Mouse (Mus musculus): Measurements from ENCODE around the gene Cct4. TPM values are rescaled to one million over a fixed set of nuclear protein-coding genes. Genes with fewer than 3 reads are reported as not detected.

The Cct4 gene
- 111 and 154 TPM in 2 replicates for polyA plus RNA-seq (2012; rRNA removed)

GRCm38 (mm10) chr11:22990393-22991126 is at the start of gene Cct4:
Cct4 (plus strand) TSS chr11:22990519.
- no peak for DNase-seq (ENCODE audit: low read depth, low spot score)
- under 1% methylated on average over 66 of the region's 66 CpGs for WGBS

DNA sequence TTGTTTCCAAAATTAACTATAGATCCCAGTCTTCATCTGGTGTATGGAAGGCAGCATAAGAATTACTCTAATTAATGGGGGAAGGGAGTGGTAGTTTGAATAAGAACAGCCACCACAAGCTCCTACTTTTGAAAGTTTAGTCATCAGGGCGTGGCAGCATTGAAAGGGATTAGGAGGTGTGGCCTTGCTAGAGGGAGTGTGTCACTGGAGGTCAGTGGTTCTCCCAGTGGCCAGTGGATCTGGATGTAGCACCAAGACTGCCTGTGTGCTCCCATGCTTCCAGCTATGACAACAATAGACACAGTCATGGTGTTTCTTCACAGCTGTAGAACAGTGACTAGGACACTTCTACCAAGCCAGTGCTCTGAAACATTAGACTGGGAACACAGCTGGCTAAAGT is 41.2 kb upstream of the Cct4 start:
- no peak for DNase-seq (ENCODE audit: low read depth, low spot score)
- 88% methylated on average over 1 of the region's 1 CpGs for WGBS

DNA sequence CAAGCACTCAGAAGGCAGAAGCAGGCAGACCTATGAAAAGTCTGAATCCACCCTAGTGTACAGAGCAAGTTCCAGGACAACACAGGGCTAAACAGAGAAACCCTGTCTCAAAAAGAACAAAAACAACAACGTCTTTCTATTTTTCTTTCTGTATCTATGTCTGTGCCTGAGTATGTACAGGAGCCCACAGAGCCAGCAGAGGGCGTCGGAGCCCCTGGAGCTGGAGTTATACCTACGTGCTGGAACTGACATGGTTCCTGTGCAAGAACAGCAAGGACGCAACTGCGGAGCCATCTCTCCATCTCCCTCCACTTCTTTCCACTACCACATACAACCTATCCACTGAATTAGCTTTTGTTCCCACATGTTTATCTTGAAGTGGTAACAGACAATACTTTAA is 40.2 kb upstream of the Cct4 start:
- no peak for DNase-seq (ENCODE audit: low read depth, low spot score)
- WGBS = 93% methylated on average over 6 of the region's 6 CpGs

DNA sequence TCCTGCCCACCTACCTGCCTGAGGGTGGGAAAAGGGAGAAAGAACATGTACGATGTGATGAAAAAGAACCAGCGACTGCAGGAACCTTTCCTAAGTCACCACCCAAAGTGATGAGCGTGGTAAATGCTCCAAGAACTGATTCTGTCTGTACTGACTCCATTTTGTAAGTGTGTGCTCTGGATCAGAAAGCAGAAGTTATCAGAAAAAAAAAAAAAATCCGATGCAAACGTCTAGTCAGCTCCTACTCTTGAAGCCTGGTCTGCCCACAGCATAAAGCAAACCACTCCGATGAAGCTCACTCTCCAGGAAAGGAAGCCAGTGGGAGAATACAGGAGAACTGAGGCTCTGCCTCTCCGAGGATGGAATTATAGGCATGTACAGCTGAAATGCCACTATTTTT is 37.7 kb upstream of the Cct4 start:
- 90% methylated on average over 7 of the region's 7 CpGs for WGBS

DNA sequence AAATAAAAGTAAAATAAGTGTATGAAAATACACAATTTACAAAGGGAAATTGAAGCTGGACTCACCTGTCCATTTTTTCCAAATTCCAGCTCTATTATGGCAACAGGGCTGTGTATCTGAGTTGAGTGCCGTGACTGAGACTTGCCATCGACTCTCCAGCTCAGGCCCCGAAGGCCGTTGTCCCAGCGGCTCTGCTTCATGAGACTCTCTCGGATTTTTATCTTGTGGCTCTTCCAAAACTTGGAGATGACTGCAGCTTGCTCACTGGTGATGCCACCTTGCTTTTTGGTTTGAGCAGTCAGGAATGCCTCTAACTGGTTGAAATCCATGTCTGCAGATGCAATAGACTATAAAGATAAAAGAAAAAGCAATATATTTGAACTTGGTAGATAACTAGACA is 34.0 kb upstream of the Cct4 start:
- 96% methylated on average over 6 of the region's 6 CpGs for WGBS

More for the DNA sequence above, 37.7 kb upstream of the Cct4 start:
- DNase-seq (ENCODE audit: low read depth, low spot score) = no peak

DNA sequence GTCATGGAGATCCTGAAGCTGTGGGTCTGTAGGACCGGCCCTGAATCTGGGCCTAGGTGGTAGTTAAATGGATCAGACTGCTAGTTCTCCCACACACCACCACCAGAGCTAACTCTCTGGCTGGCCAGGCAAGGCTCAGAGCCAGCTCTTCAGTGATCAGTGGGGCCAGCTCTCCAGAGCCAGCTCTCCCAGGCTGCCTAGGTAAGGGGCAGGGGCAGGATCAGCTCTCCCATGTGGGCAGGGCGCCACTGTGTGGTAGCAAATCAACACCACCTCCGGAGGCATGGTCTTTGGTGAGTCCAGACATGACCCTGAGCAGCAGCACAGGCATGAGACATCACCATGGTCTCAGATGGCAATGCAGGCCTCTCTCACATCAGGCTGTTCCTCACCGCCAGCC is 33.5 kb upstream of the Cct4 start:
- DNase-seq (ENCODE audit: low read depth, low spot score) = no peak
- 73% methylated on average over 4 of the region's 4 CpGs for WGBS

More for the DNA sequence above, 34.0 kb upstream of the Cct4 start:
- no peak for DNase-seq (ENCODE audit: low read depth, low spot score)

GRCm38 (mm10) chr11:22957791-22958374 is 32.4 kb upstream of the Cct4 start:
- DNase-seq (ENCODE audit: low read depth, low spot score) = no peak
- 94% methylated on average over 4 of the region's 4 CpGs for WGBS

DNA sequence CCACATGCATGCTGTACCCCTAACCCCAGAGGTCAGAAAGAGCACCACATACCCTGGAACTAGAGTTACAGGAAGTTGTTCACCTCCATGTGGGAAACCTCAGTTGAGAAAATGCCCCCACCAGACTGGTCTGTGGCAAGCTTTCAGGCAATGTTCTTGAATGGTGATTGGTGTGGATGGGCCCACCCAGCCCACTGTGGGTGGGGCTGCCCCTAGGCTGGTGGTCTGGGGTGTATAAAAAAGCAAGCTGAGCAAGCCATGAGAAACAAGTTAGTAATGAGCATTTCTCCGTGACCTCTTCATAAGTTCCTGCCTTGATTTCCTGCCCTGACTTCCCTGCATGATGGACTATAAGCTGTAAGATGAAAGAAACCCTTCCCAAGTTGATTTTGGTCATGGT is 28.2 kb upstream of the Cct4 start:
- DNase-seq (ENCODE audit: low read depth, low spot score) = no peak
- WGBS = 95% methylated on average over 1 of the region's 1 CpGs

DNA sequence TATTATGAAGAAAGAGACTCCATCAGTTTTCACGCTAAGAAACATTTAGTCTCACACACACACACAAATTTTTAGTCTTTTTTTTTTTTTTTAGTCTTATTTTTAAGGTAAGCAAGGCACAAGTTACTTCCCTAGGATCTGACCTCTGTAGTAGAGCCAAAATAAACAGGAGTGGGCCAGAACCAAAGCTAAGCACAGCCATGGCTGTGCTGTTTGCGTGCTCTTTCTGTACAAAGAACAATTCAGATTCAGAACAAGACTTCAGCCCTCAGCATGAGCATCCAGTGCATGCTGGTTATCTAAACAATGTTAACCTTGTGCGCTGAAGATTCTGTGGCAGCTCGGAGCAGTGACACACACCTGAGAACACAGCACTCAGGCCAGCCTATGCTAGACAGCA is 25.9 kb upstream of the Cct4 start:
- WGBS = 56% methylated on average over 4 of the region's 4 CpGs
- no peak for DNase-seq (ENCODE audit: low read depth, low spot score)

DNA sequence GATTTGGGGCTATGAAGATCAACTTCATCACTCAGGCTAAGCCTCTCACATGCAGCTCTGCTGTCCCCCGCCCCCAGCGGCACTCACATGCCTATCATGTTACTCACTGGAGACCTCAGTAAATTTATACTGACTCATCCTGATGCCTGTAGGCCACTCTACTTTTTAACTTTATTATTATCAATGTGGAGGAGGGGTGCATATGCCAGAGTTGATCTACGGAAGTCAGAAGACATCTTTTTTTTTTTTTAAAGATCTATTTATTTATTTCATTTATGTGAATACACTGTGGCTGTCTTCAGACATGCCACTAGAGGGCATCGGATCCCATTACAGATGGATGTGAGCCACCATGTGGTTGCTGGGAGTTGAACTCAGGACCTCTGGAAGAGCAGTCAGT is 24.8 kb upstream of the Cct4 start:
- 84% methylated on average over 4 of the region's 4 CpGs for WGBS
- no peak for DNase-seq (ENCODE audit: low read depth, low spot score)

DNA sequence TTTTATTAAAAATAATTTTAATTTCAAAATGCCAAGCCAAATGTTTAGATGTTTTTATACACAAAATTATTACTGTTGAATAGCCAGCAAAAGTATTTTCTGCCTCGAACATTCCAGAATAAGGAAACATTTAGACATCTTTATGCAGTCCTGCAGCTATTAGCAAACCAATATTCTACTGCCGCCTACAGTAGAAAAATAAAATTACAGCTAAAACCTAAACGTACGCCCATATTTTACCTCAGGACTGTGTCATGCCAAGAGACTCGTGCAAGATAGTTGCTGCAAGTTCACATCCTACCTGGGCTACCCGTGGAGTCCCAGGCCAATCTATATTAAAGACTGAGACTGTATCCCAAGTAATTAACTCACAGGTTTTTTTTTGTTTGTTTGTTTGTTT is 20.8 kb upstream of the Cct4 start:
- 40% methylated on average over 6 of the region's 6 CpGs for WGBS
- DNase-seq (ENCODE audit: low read depth, low spot score) = no peak

DNA sequence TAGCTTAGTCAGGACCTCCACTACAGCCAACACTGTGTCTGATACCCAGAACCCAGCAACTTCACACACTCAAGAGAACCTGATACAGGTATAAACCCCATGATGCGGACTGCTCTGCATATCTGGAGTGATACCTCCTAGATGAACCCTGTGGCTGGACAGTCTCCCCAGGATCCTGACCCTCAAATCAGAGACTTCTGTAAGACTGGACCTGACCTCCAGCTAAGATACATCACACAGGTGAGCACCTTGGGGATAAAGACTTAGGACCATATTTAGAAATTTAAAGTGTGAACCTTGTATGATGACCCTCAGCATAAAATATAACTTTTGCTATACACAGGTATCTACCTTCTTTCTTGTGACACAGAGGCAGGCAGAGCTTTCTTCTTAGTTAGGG is 19.8 kb upstream of the Cct4 start:
- DNase-seq (ENCODE audit: low read depth, low spot score) = no peak
- WGBS = 98% methylated on average over 1 of the region's 1 CpGs

DNA sequence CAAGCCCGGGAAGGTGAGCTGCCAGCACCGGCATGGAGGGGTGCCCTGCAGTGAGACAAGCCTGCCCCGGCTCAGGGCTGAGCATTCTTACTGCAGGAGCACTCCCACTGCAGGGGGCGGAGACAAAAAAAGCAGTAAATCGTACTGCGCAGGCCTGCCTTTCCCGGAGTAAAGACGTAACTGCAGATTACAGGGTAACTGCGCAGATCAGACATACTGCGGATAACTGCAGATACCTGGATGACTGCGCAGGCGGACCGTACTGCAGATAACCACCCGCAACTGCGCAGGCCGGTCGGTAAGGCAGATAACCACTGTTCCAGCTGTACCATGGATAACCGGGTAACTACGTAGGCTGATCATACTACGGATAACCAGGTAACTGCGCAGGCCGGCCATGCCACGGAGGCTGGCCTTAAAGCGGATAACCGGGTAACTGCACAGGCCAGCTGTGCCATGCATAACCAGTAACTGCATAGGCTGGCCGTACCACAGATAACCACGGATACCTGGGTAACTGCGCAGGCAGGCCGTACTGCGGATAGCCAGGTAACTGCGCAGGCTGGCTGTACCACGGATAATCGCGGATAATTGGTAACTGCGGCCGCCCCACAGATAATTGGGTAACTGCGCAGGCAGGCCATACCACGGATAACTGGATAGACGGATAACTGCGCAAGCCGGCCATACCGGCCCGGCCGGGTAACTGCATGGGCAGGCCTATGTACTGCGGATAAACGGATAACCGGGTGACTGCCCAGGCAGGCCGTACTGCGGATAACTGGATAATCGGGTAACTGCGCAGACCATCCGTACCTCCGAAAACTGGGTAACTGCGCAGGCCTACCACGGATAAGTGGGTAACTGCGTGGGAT is 18.2 kb upstream of the Cct4 start, which contains the start of gene Zrsr1:
Zrsr1 (plus strand) TSS at position 171 of the 875 bp plus-strand sequence.
- DNase-seq (ENCODE audit: low read depth, low spot score) = no peak
- WGBS = 53% methylated on average over 56 of the region's 56 CpGs

- WGBS = 55% methylated on average over 45 of the region's 46 CpGs
- no peak for DNase-seq (ENCODE audit: low read depth, low spot score)
Measured at GRCm38 (mm10) chr11:22972746-22973526, 17.4 kb upstream of the Cct4 start.

GRCm38 (mm10) chr11:22973599-22973998 is 16.7 kb upstream of the Cct4 start:
- 51% methylated on average over 14 of the region's 14 CpGs for WGBS
- DNase-seq (ENCODE audit: low read depth, low spot score) = no peak

DNA sequence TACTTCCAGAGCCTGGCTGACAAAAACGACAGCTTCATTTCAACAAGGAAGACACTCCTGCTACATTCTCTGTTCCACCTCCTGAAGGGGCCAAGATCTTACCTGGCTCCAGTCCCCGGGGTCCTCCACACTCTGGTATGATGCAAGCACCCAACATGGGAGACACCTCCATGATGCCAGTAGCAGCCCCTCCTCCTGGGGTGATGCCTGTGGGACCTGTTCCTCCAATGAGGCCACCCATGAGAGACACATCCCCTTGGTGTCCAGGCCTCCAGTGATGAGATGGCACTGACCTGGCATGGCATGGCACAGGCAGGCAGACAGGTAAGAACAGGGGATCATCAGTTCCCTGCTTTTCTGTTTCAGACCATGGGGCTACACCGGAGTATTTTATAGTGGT is 12.1 kb upstream of the Cct4 start:
- WGBS = 83% methylated on average over 3 of the region's 3 CpGs
- DNase-seq (ENCODE audit: low read depth, low spot score) = no peak

- 73% methylated on average over 1 of the region's 1 CpGs for WGBS
- no peak for DNase-seq (ENCODE audit: low read depth, low spot score)
Measured at GRCm38 (mm10) chr11:22978711-22979110, 11.6 kb upstream of the Cct4 start.

GRCm38 (mm10) chr11:22979221-22979620 is 11.1 kb upstream of the Cct4 start:
- DNase-seq (ENCODE audit: low read depth, low spot score) = no peak
- WGBS = 55% methylated on average over 1 of the region's 1 CpGs

- WGBS = 21% methylated on average over 4 of the region's 4 CpGs
- no peak for DNase-seq (ENCODE audit: low read depth, low spot score)
Measured at GRCm38 (mm10) chr11:22981041-22981440, 9.3 kb upstream of the Cct4 start.

DNA sequence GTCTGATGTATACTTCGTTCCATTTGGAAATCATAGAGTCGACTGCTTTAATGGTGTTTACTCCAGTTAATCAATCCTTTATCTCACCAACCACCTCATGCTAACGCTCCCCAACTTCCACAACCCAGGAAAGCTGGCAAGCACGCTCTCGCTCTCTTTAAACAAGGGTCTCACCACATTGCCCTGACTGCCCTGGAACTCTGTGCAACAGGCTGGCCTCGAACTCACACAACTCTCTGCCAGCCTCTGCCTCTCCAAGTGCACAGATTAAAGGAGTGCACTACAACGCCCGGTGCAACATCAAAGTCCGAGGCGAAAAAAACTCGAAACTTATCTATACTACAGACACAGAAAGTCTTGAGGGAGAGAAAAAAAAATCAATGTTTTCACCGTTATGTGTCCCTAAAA is 8.8 kb upstream of the Cct4 start:
- 1% methylated on average over 12 of the region's 12 CpGs for WGBS
- no peak for DNase-seq (ENCODE audit: low read depth, low spot score)

Measured in large intestine, adult 2 months (tissue).